Mouse (Mus musculus) ES-Bruce4 (cell line): ENCODE data around the gene Arhgap17.

Source experiments
- CTCF ChIP-seq: IDR thresholded peaks from one replicate; pipeline ENCODE4 v1.8.1; 2011; ENCODE audit warnings: low read depth, low read length
- EP300 ChIP-seq: IDR thresholded peaks from 2 replicates; pipeline ENCODE4 v1.6.1; 2011; ENCODE audit warnings: low read depth, low read length; ENCODE audit not compliant: insufficient read depth
- POLR2A ChIP-seq: IDR thresholded peaks from one replicate; pipeline ENCODE4 v1.8.1; 2011; ENCODE audit warnings: low read length; ENCODE audit not compliant: insufficient read depth

DNA sequence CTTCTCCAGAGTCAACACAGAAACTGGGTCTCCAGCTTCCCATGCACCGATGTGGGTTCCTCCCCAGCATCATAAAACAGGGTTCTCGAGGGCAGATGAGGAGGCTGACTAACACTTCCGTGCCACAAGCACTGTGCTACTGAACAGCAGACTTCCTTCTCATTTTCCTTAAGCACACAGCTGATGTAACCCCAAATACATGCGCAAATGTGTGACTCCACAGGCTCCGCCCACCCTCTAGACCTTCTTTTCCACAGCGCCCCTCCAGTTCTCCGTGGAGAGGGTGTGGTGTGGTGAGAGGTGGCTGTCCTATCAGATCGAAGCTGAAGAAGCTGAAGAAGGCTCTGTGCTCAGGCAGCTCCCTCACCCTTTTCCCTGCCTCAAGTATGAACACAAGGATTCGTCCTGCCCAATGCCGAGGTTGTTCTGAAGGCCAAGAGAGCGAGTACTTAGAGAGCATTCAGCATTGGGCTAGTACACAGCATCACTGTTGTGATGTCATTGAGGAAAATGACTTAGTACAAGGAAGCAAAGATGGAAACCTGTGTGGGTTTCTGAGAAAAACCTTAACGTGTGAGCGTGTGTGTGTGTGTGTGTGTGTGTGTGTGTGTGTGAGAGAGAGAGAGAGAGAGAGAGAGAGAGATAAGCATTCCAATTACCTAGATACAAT lies 47.1 kb downstream of the Arhgap17 start:
- TF ChIP-seq CTCF (no peak), POLR2A (no peak), EP300 (no peak)
